Mouse (Mus musculus) midbrain, embryonic 10.5 days (tissue): ENCODE measurements around the gene Irx2. TPM values are rescaled to one million over a fixed set of nuclear protein-coding genes. Genes with fewer than 3 reads are reported as not detected.

ENCODE experiments used
- DNase-seq: peaks from one replicate; pipeline ENCODE4 v3.0.0-alpha.2; 2017; ENCODE audit warnings: low spot score
- H3K27ac ChIP-seq: fragments of 300-500 bp; sonication (generic); replicated peaks from 2 replicates; pipeline ENCODE4 v1.5.1; 2016; ENCODE audit warnings: mild to moderate bottlenecking
- H3K27me3 ChIP-seq: fragments of 300-500 bp; sonication (generic); 2 replicates; pipeline ENCODE4 v1.6.1; 2016; ENCODE audit warnings: low read depth, mild to moderate bottlenecking; ENCODE audit not compliant: poor library complexity, severe bottlenecking
- H3K36me3 ChIP-seq: fragments of 300-500 bp; sonication (generic); 2 replicates; pipeline ENCODE4 v1.6.1; 2016; ENCODE audit warnings: mild to moderate bottlenecking, moderate library complexity
- H3K4me1 ChIP-seq: fragments of 300-500 bp; sonication (generic); 2 replicates; pipeline ENCODE4 v1.6.1; 2016
- H3K4me3 ChIP-seq: fragments of 300-500 bp; sonication (generic); 2 replicates; pipeline ENCODE4 v1.5.1; 2016; ENCODE audit warnings: mild to moderate bottlenecking, moderate library complexity
- H3K9me3 ChIP-seq: fragments of 300-500 bp; sonication (generic); replicated peaks from 2 replicates; pipeline ENCODE4 v1.6.1; 2016; ENCODE audit warnings: mild to moderate bottlenecking
- WGBS: fragments of 180-500 bp; shearing (Covaris S2); methylation state at CpG from one replicate; pipeline ENCODE4 v1.1.7; 2016; 5-methylcytosine and 5-hydroxymethylcytosine counted together
- polyA plus RNA-seq: library from polyadenylated mRNA; unstranded; fragments of >200 nt; fragmentation: Nextera tagmentation; extraction: Ambion mirVana; gene quantifications from 2 replicates; pipeline ENCODE4 v1.2.1, GENCODE M21; 2016

Gene Irx2
- 26.8 and 28.1 TPM in 2 replicates for polyA plus RNA-seq

GRCm38 (mm10) chr13:72628462-72628916 lies at the start of gene Irx2:
Gene Irx2 (plus strand): TSS chr13:72628820.
- Histone ChIP-seq H3K4me1 (peaks cover 90% of the 10 kb centered on the region), H3K4me3 (peak within 1 kb of the TSS; percentile 91), H3K36me3 (peaks cover 31% of the 10 kb centered on the region), H3K27me3 (peaks cover 99% of the 10 kb centered on the region), H3K27ac (peak within 1 kb of the TSS; percentile 98), H3K9me3 (no peaks in the 10 kb centered on the region)
- under 1% methylated on average over 38 of the region's 45 CpGs for WGBS
- DNase-seq = peak; percentile 96

DNA sequence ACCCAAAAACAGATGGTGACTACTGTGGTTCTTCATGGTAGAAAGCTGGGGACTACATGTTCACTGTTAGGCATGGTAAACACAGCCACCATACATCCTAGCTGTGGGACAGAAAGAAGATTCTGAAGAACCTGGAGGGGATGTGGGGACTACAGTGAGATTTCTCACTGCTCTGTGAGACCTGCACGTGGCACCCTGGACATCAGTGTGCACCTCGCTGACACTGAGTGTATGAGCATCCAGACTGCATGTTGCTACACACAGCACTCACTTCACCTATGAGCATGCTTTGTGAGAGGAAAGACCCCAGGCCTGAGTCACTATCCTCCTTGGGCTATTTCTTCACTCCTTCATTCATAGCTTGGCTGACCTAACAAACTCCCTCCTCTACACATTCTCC lies 47.3 kb upstream of the Irx2 start:
- Histone ChIP-seq H3K4me3 (no peak overlapping the region), H3K9me3 (peaks cover 7% of the 10 kb centered on the region; the same call in 1 of the 2 replicates), H3K4me1 (peaks cover 5% of the 10 kb centered on the region), H3K36me3 (no peaks in the 10 kb centered on the region), H3K27ac (no peak overlapping the region), H3K27me3 (no peaks in the 10 kb centered on the region)
- no peak for DNase-seq
- 91% methylated on average over 2 of the region's 2 CpGs for WGBS

DNA sequence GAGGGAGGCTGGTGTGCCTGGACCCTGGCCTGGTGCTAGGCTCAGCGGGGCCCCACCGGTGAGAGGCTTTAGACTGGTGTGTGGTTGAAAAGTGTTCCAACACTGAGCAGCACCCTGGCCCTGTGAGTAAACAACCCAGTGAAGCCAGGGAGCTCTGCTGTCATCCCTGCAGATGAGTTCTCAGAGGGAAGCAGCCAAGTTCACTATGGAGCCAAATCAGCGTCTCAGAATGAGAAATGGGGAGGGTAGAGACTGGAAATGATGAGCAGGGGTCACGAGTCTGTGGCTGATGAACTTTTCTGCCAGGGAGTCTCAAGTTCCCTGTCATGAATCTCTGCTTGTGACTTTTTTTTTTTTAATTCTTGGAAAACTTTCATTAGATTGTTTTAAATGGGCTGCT lies 36.1 kb upstream of the Irx2 start:
- Histone ChIP-seq H3K9me3 (no peaks in the 10 kb centered on the region), H3K4me1 (no peaks in the 10 kb centered on the region), H3K4me3 (no peak overlapping the region), H3K27me3 (no peaks in the 10 kb centered on the region), H3K27ac (no peak overlapping the region; the same call in 1 of the 2 replicates), H3K36me3 (no peaks in the 10 kb centered on the region)
- WGBS = 54% methylated on average over 4 of the region's 4 CpGs
- no peak for DNase-seq

GRCm38 (mm10) chr13:72593310-72593709 lies 35.3 kb upstream of the Irx2 start:
- H3K4me3 ChIP-seq = no peak overlapping the region
- WGBS = 88% methylated on average over 6 of the region's 6 CpGs
- DNase-seq = no peak

DNA sequence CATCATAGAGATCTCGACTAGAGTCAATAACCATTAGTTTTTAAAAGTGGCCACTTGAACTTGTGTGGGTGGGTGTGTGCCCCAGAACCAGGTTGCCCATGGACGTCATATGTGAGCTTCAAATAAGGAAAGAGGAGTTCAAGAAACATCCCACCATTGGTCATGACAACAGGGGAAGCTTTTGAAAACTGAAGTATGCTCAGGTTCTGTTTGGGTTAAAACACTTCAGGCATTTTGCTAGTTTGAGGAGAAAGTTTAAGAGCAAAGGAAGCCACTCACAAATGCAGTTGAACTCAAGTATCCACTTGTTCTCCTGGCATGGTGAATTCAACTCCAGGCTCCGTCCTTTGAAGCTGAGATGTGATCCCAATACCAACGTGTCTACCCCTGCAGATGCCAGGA lies 34.9 kb upstream of the Irx2 start:
- H3K27ac ChIP-seq = no peak overlapping the region
- no peaks in the 10 kb centered on the region for H3K4me1 ChIP-seq
- H3K4me3 ChIP-seq = no peak overlapping the region
- DNase-seq = no peak
- no peaks in the 10 kb centered on the region for H3K27me3 ChIP-seq
- no peaks in the 10 kb centered on the region for H3K36me3 ChIP-seq
- H3K9me3 ChIP-seq = no peaks in the 10 kb centered on the region
- 92% methylated on average over 4 of the region's 4 CpGs for WGBS

More at GRCm38 (mm10) chr13:72593310-72593709, 35.3 kb upstream of the Irx2 start:
- Histone ChIP-seq H3K9me3 (no peaks in the 10 kb centered on the region), H3K27me3 (no peaks in the 10 kb centered on the region), H3K27ac (no peak overlapping the region), H3K4me1 (no peaks in the 10 kb centered on the region), H3K36me3 (no peaks in the 10 kb centered on the region)

GRCm38 (mm10) chr13:72599254-72599653 lies 29.4 kb upstream of the Irx2 start:
- Histone ChIP-seq H3K9me3 (no peaks in the 10 kb centered on the region), H3K4me3 (no peak overlapping the region), H3K36me3 (no peaks in the 10 kb centered on the region), H3K27me3 (no peaks in the 10 kb centered on the region), H3K4me1 (no peaks in the 10 kb centered on the region), H3K27ac (no peak overlapping the region)
- WGBS = 92% methylated on average over 3 of the region's 3 CpGs
- DNase-seq = no peak

GRCm38 (mm10) chr13:72608706-72609105 lies 19.9 kb upstream of the Irx2 start:
- H3K27ac ChIP-seq = no peak overlapping the region
- no peaks in the 10 kb centered on the region; the same call in 1 of the 2 replicates for H3K9me3 ChIP-seq
- H3K4me3 ChIP-seq = no peak overlapping the region
- 59% methylated on average over 16 of the region's 16 CpGs for WGBS
- no peak for DNase-seq
- peaks cover 14% of the 10 kb centered on the region for H3K27me3 ChIP-seq
- H3K4me1 ChIP-seq = peaks cover 3% of the 10 kb centered on the region; the same call in 1 of the 2 replicates
- H3K36me3 ChIP-seq = no peaks in the 10 kb centered on the region

- Histone ChIP-seq H3K36me3 (no peaks in the 10 kb centered on the region), H3K27ac (no peak overlapping the region), H3K4me3 (no peak overlapping the region), H3K4me1 (peaks cover 3% of the 10 kb centered on the region; the same call in 1 of the 2 replicates), H3K9me3 (no peaks in the 10 kb centered on the region; the same call in 1 of the 2 replicates), H3K27me3 (peaks cover 14% of the 10 kb centered on the region)
- DNase-seq = no peak
- WGBS = 90% methylated on average over 2 of the region's 2 CpGs
Observed at GRCm38 (mm10) chr13:72610277-72610676, 18.3 kb upstream of the Irx2 start.

DNA sequence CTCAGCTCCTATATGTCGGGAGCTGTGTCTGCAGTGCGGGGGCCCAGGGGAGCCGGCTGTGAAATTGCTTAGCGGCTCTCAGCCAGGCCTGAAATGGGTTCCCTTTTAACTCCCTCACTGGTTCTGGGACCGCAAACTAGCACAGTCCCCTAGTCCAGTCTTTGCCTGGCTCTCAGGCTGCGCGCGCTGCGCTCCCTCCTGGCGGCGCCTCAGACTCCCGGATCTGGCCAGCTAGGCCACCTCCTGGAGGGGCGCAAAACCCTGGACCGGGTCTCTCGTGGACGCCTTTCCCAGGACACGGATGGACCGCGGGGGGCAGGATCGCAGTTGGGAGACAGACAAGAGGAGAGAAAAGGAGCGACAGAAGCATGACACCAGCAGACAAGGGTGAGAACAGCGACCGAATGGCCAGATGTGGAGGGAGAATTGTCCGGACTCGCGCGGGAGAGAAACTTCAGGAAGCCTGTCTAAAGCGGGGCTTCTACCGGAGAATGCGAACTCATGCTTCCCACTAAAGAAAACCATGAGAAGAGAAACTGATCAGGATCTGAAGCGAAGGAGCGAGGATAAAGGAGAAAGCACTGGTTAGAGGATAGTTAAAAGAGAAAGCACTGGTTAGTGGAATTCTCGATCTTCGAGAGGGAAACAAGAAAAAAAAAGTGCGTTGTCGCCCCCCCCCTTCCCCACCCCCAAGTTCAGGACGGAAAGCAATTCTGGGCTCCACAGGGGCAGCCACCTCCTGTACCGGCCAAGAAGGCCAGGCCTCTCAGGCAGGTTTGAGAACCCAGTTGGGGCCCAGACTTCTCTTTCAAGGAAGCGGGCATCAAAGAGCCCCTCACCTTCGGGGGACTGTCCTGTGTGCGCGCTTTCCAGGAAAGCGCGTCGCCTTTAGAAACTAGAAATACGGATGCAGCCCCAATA lies 4.4 kb upstream of the Irx2 start:
- Histone ChIP-seq H3K27ac (peak overlapping the region; percentile 23), H3K4me3 (peak overlapping the region; percentile 48), H3K36me3 (0 out of 2 replicates have a peak, but pooled peaks cover 2% of the 10 kb centered on the region), H3K4me1 (peaks cover 51% of the 10 kb centered on the region), H3K9me3 (no peaks in the 10 kb centered on the region), H3K27me3 (peaks cover 88% of the 10 kb centered on the region)
- peak; percentile 75 for DNase-seq
- WGBS = under 1% methylated on average over 46 of the region's 46 CpGs

DNA sequence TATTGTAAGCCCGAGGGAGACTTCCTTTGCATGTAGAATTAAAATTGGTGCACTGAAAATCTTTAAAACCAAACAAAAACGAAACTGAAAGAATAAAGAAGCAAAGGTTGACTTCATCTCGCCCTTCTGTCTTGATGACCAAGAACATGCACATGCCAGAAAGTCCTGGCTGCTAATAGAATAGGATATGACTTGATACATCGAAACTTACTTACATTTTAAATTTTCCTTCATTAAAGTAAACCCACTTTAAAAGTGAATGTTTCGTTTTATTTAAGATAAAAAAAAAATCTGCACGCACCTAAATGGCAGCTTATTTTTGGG lies 3.8 kb upstream of the Irx2 start:
- H3K27me3 ChIP-seq = peaks cover 92% of the 10 kb centered on the region
- H3K27ac ChIP-seq = no peak overlapping the region
- no peaks in the 10 kb centered on the region for H3K36me3 ChIP-seq
- no peak for DNase-seq
- 5% methylated on average over 6 of the region's 6 CpGs for WGBS
- peak overlapping the region; percentile 48 for H3K4me3 ChIP-seq
- H3K4me1 ChIP-seq = peaks cover 56% of the 10 kb centered on the region
- no peaks in the 10 kb centered on the region for H3K9me3 ChIP-seq

- H3K4me3 ChIP-seq = peak overlapping the region; percentile 48
- no peak overlapping the region for H3K27ac ChIP-seq
- H3K9me3 ChIP-seq = no peaks in the 10 kb centered on the region
- WGBS = 6% methylated on average over 28 of the region's 28 CpGs
- DNase-seq = peak; percentile 71
- H3K4me1 ChIP-seq = peaks cover 59% of the 10 kb centered on the region
- H3K36me3 ChIP-seq = 0 out of 2 replicates have a peak, but pooled peaks cover under 1% of the 10 kb centered on the region
- H3K27me3 ChIP-seq = peaks cover 98% of the 10 kb centered on the region
Observed at GRCm38 (mm10) chr13:72625236-72625950, 3.2 kb upstream of the Irx2 start.

DNA sequence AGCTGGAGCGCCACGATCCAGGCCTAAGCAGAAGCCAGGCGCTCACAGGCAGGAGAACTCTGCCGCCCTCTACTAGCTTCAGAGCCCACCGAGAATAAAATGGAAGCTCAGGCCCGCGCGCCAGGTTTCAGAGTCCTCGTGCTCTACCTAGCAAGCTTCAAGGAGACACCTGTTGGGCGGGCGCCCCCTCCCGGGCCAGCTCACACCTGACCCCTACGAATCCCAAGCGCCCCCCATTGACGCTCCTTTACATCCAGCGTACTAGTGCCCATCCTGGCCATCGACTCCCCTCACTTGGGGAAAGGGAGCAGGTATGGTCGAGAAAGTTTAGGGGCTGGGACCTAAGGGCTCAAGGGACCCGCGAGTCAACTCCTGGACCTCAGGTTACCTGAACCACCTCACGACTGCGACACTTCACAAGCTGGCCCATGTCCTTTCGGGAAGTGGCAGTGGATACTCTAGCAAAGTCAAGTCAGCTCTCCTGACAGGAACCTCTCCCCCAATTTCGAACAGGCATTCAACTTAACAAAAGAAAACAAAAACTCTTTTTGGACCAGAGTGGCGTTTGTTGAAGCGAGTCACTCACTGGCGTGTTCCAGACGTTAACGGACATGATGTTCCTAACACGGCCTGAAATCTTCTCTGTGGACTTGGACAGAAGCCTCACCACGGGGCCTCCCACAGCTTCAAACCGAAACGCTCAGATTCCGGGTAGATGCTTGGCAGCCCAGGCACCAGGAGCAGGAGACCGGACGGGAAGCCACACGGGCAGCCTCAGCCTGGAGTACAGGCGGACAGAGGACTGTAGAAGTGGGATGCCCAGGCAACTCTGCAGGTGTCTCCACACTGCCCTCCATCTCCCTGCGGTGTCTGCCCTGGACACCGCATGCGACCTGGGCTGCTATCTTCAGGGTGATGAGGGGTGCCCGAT lies 964 bp upstream of the Irx2 start:
- Histone ChIP-seq H3K4me3 (peak overlapping the region; percentile 91), H3K27ac (peak overlapping the region; percentile 98), H3K27me3 (peaks cover 99% of the 10 kb centered on the region), H3K36me3 (peaks cover 23% of the 10 kb centered on the region), H3K4me1 (peaks cover 82% of the 10 kb centered on the region), H3K9me3 (no peaks in the 10 kb centered on the region)
- peak; percentile 50 for DNase-seq
- under 1% methylated on average over 42 of the region's 42 CpGs for WGBS
